Mouse (Mus musculus) spleen, adult 2 months (tissue): ENCODE measurements around the gene Kif21b. TPM values are rescaled to one million over a fixed set of nuclear protein-coding genes. Genes with fewer than 3 reads are reported as not detected.

ENCODE experiments used
- DNase-seq, 2 experiments: peaks; one replicate each; pipeline versions ENCODE4 v3.0.0 to v3.0.0-alpha.2; 2012 to 2021; ENCODE audit warnings: low spot score in 2 of 2, low read depth in 1 of 2
- H3K27ac ChIP-seq: fragments of 200-500 bp; 2 replicates; pipeline ENCODE4 v1.5.1; 2012; ENCODE audit warnings: low read length, inconsistent platforms; ENCODE audit not compliant: insufficient read depth
- H3K27me3 ChIP-seq: fragments of 200-500 bp; 2 replicates; pipeline ENCODE4 v1.6.1; 2012; ENCODE audit warnings: mild to moderate bottlenecking, moderate library complexity, low read length, inconsistent platforms; ENCODE audit not compliant: control insufficient read depth, insufficient read depth
- H3K36me3 ChIP-seq: fragments of 200-500 bp; 2 replicates; pipeline ENCODE4 v1.6.1; 2012; ENCODE audit warnings: mild to moderate bottlenecking, low read length, inconsistent platforms; ENCODE audit not compliant: control insufficient read depth, insufficient read depth
- H3K4me1 ChIP-seq: fragments of 200-500 bp; 2 replicates; pipeline ENCODE4 v1.6.1; 2011; ENCODE audit warnings: inconsistent platforms; ENCODE audit not compliant: control insufficient read depth, insufficient read depth, insufficient read length
- H3K4me3 ChIP-seq: fragments of 200-500 bp; 2 replicates; pipeline ENCODE4 v1.5.1; 2011; ENCODE audit warnings: mild to moderate bottlenecking, inconsistent platforms; ENCODE audit not compliant: insufficient read depth, insufficient read length; ENCODE audit errors: extremely low read depth
- CTCF ChIP-seq: fragments of 200-500 bp; IDR thresholded peaks from 2 replicates; pipeline ENCODE4 v1.5.1; 2011; ENCODE audit warnings: mild to moderate bottlenecking, inconsistent platforms; ENCODE audit not compliant: insufficient read depth, insufficient read length, insufficient replicate concordance; ENCODE audit errors: extremely low read depth
- POLR2A ChIP-seq: fragments of 200-500 bp; IDR thresholded peaks from 2 replicates; pipeline ENCODE4 v1.6.1; 2011; ENCODE audit warnings: low read depth, low read length, inconsistent platforms
- WGBS: fragments of 180-500 bp; shearing (Covaris S2); methylation state at CpG from one replicate; pipeline ENCODE4 v1.1.7; 2018; 5-methylcytosine and 5-hydroxymethylcytosine counted together
- polyA plus RNA-seq: library from polyadenylated mRNA; depleted of rRNA; stranded (reverse); fragments of >200 nt; gene quantifications from 2 replicates; pipeline ENCODE4 v1.2.3, GENCODE M21; 2012

Kif21b gene
- polyA plus RNA-seq, 1 experiment = 79.2 TPM

DNA sequence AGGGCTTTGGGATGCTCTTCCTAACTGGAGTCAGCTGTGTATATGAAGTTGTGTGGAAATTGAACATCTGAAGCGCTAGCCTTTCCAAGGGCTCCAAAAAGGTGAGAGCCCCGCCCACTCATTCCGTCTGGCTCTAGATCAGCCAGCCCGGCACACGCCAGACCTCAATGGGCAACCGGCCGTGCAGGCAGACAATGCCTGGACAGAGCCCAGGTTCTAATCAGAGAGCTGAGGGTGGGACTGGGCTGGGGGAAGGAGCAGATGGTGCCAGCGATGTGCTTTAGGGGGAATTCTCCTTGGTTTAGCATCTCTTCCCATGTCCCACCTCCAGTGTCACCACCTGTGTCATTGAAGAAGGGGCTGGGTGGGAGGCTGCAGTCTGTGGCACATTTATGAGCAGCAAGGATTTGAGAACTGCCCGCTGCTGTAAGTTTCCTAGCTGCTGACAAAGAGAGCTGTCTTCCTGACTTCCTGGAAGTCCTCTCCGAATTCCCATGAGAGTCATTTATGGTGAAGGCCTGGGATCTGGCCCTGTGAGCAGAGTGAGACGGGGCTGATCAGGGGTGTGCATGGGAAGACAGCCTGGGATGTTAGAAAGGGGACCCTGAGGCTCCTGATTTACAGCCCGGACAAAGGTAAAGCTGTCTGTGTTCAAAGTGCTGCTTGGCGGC is 2.5 kb downstream of the Kif21b start:
- TF ChIP-seq CTCF (no peak), POLR2A (no peak)
- Histone ChIP-seq H3K27me3 (no peaks in the 10 kb centered on the region), H3K4me3 (peak overlapping the region; percentile 96; the same call in 1 of the 2 replicates), H3K36me3 (peaks cover 2% of the 10 kb centered on the region; the same call in 1 of the 2 replicates), H3K27ac (peak overlapping the region; percentile 97), H3K4me1 (peaks cover 65% of the 10 kb centered on the region)
- 67% methylated on average over 13 of the region's 13 CpGs for WGBS
- DNase-seq = no peak

DNA sequence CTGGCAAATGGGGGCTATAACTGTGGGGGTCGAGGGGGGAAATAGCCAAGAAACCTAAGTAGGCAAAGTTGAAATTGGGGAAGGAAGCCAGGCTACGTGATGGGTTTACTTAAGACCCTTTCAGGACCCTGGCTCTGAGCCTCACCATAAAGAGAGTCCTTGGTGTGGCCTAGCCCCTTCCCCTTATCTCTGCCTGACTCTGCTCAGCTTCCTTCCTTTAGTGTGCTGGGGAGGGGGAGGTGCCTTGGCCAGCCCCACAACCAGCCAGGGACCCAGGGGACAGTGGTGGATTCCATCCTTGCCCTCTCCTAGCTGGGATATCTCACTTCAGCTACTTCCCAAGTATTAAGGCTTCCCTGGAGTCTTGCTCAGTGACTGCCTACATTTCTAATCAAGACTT is 3.4 kb downstream of the Kif21b start:
- H3K4me3 ChIP-seq = peak overlapping the region; percentile 31; the same call in 1 of the 2 replicates
- H3K27me3 ChIP-seq = no peaks in the 10 kb centered on the region
- TF ChIP-seq POLR2A (no peak), CTCF (no peak)
- DNase-seq = no peak
- H3K27ac ChIP-seq = peak overlapping the region; percentile 97
- WGBS = 16% methylated on average over 2 of the region's 2 CpGs
- H3K4me1 ChIP-seq = peaks cover 67% of the 10 kb centered on the region
- peaks cover 2% of the 10 kb centered on the region; the same call in 1 of the 2 replicates for H3K36me3 ChIP-seq

DNA sequence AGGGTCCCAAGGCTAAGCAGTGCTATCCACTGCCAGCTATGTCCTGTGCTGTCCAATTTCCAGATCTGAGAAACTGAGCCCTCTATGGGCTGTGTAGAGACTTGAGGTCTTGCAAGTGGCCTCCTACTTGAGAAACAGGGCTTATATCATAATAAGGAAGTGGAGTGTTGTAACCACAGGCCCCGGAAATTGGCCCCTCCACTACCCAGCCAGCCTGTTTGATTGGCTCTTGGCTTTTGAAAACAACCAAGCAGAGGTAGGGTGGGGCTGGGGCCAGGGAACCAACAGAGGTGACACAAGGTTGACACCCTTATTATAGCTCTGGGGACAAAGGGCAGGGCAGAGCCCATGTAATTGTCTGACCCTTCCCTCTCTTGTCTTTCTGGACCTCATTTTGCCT is 3.9 kb downstream of the Kif21b start:
- WGBS = 0% methylated on average over 1 of the region's 1 CpGs
- H3K4me3 ChIP-seq = peak overlapping the region; percentile 31; the same call in 1 of the 2 replicates
- H3K27ac ChIP-seq = peak overlapping the region; percentile 97
- H3K27me3 ChIP-seq = no peaks in the 10 kb centered on the region
- DNase-seq = peak; percentile 84 to 87
- H3K36me3 ChIP-seq = peaks cover 2% of the 10 kb centered on the region; the same call in 1 of the 2 replicates
- TF ChIP-seq CTCF = no peak
- peak; percentile 29 for TF ChIP-seq POLR2A
- H3K4me1 ChIP-seq = peaks cover 67% of the 10 kb centered on the region

DNA sequence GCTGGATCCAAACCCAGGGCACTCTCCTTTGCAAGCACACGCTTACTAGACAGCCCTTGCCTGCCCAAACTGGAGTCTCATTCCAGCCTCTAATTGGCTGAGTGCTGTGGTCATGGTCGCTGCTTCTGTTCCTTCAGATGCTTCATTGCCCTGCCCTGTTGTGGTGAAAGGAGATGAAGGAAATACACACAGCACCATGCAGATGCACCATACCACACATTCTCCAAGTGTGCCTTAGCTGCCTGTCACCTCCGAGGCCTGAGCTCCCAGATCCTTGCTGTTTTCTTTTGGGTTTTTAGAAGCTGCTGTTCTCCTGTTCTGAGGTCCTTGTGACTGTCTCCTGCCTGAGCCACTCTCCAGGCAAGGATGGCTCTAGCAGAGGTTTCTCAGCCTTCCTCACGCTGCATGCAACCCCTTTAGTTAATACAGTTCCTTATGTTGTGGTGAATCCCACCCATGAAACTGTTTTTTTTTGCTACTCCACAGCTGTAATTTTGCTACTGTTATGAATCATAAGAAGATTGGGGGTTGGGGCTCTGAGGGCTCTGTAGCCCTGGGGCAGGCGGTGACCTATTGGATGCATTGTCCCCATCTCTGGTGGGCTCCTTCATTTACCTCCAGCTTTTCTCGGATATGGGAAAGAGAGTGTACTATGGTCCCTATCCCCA is 4.7 kb downstream of the Kif21b start:
- WGBS = 37% methylated on average over 6 of the region's 6 CpGs
- Histone ChIP-seq H3K27ac (peak overlapping the region; percentile 95), H3K27me3 (no peaks in the 10 kb centered on the region), H3K36me3 (peaks cover 2% of the 10 kb centered on the region; the same call in 1 of the 2 replicates), H3K4me3 (peak overlapping the region; percentile 31; the same call in 1 of the 2 replicates), H3K4me1 (peaks cover 64% of the 10 kb centered on the region)
- TF ChIP-seq CTCF (no peak), POLR2A (no peak)
- peak in 1 of 2 experiments; percentile 53 for DNase-seq

DNA sequence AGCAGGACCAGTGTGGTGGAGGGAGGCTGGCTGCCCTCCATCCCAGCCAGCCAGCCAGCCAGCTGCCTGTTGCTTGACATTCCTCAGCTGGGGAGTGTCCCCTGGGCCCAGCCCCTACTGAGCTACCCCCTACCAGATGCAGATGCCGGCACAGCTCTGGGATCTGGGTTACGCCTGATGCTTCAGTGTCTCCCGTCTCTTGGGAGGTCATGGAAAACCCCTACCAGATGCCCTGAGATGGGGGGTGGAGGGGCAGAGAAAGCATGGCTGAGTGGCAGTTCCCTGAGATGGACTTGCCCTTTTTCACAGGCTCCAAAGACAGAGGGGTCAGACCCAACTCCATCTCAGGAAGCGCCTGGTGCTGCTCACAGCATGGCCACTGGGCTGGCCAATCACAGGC is 5.4 kb downstream of the Kif21b start:
- TF ChIP-seq POLR2A (no peak), CTCF (no peak)
- H3K27ac ChIP-seq = peak overlapping the region; percentile 95
- 32% methylated on average over 4 of the region's 4 CpGs for WGBS
- no peak for DNase-seq
- peaks cover 2% of the 10 kb centered on the region; the same call in 1 of the 2 replicates for H3K36me3 ChIP-seq
- H3K4me1 ChIP-seq = peaks cover 70% of the 10 kb centered on the region
- H3K27me3 ChIP-seq = no peaks in the 10 kb centered on the region
- no peak overlapping the region; the same call in 1 of the 2 replicates for H3K4me3 ChIP-seq

DNA sequence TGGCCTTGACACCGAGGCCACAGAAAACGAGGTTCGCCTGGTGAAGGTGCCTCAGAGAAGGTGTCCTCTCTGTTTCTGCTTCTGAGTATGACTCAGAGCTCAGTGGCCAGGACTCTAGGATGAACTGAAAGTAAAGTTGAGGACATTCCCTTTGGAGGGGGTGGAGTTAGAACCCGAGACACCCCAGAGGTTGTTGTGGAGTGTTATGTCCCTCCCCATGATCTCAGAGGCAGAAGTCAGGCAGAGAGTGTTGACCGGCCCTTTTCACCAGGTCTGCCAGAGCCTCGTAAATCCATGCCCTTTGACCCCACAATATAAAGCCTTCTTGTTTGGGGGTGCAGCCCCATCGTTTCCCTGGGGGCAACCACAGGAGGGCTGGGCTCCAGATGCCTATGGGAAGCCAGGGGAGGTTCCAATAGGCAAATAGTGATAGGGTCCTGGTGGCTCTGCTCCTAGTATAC is 5.9 kb downstream of the Kif21b start:
- TF ChIP-seq POLR2A = no peak
- TF ChIP-seq CTCF = no peak
- 33% methylated on average over 7 of the region's 7 CpGs for WGBS
- Histone ChIP-seq H3K4me3 (no peak overlapping the region; the same call in 1 of the 2 replicates), H3K4me1 (peaks cover 71% of the 10 kb centered on the region), H3K27ac (peak overlapping the region; percentile 95), H3K27me3 (no peaks in the 10 kb centered on the region), H3K36me3 (peaks cover 2% of the 10 kb centered on the region; the same call in 1 of the 2 replicates)
- no peak for DNase-seq

DNA sequence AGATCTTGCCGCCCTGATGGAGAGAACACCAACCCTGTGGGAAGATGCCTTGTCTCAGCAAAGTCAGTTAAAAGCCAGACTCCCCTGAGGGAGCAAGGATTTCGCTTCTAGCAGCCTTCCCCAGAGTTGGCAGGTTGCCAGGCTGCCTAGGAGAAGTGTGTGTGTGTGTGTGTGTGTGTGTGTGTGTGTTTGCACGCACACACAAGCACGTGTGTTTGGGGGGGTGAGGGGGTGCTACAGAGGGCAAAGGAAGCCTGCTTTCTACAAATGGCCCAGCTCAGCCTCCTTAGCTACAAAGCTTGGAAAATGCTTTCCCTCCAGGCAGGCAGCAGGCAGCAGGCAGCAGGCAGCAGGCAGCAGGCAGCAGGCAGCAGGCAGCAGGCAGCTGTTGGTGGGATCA is 6.4 kb downstream of the Kif21b start:
- DNase-seq = peak in 1 of 2 experiments; percentile 49
- peaks cover 72% of the 10 kb centered on the region for H3K4me1 ChIP-seq
- peaks cover 2% of the 10 kb centered on the region; the same call in 1 of the 2 replicates for H3K36me3 ChIP-seq
- H3K27me3 ChIP-seq = no peaks in the 10 kb centered on the region
- H3K4me3 ChIP-seq = no peak overlapping the region
- TF ChIP-seq POLR2A (no peak), CTCF (no peak)
- H3K27ac ChIP-seq = peak overlapping the region; percentile 95
- WGBS = 6% methylated on average over 4 of the region's 4 CpGs
